Mouse (Mus musculus) layer of hippocampus, adult 2 months (tissue): Measurements from ENCODE around the gene Opa3. TPM values are rescaled to one million over a fixed set of nuclear protein-coding genes. Genes with fewer than 3 reads are reported as not detected.

Source experiments
- DNase-seq, 2 experiments: peaks; one replicate each; pipeline ENCODE4 v3.0.0; 2022; ENCODE audit warnings: low spot score in 2 of 2
- H3K27ac ChIP-seq: fragments of 200-600 bp; 2 replicates; pipeline ENCODE4 v1.8.1; 2022
- H3K4me3 ChIP-seq: fragments of 200-600 bp; 2 replicates; pipeline ENCODE4 v1.8.1; 2022; ENCODE audit warnings: mild to moderate bottlenecking
- CTCF ChIP-seq: fragments of 200-600 bp; conservative IDR thresholded peaks from 2 replicates; pipeline ENCODE4 v1.8.1; 2022; ENCODE audit warnings: antibody characterized with exemption, mild to moderate bottlenecking, moderate library complexity
- total RNA-seq, 2 experiments: library from RNA; stranded (reverse); gene quantifications; 2 replicates each; pipeline ENCODE4 v1.2.3; 2021

Opa3 gene
- total RNA-seq, 2 experiments from 2014 or later = 37.4 to 38.7 TPM

GRCm38 (mm10) chr7:19208201-19208910 lies 19.8 kb upstream of the Opa3 start:
- no peak for TF ChIP-seq CTCF
- H3K27ac ChIP-seq = no peak overlapping the region
- H3K4me3 ChIP-seq = no peak overlapping the region
- DNase-seq = no peak

DNA sequence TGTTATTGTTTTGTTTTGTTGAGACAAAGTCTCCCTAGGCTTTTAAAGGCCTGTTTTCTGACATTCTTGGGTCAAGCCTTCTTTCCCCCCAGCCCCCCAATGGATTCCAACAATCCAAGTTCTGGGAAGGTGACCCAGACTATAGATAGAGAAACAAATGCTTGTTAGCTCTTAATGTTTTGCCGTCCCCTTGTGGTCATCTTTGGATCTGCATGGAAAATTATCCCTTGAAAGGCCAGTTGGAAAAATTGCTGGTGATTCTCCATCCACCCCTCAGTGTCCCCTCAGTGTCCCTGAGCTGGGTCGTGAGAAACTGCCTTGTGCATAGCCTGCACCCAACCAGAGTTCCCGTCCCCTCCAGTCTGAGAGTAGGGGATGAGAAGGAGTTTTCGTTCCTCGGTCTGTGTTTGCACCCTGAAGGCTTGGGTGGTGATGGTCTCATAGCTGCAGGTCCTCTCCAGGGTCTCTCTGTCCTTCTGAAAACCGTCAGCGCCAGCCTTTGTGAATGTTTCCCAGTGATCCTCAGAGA lies 19.1 kb upstream of the Opa3 start:
- Histone ChIP-seq H3K27ac (no peak overlapping the region), H3K4me3 (no peak overlapping the region)
- peak in 1 of 2 experiments; percentile 61 for DNase-seq
- peak; percentile 87 for TF ChIP-seq CTCF

DNA sequence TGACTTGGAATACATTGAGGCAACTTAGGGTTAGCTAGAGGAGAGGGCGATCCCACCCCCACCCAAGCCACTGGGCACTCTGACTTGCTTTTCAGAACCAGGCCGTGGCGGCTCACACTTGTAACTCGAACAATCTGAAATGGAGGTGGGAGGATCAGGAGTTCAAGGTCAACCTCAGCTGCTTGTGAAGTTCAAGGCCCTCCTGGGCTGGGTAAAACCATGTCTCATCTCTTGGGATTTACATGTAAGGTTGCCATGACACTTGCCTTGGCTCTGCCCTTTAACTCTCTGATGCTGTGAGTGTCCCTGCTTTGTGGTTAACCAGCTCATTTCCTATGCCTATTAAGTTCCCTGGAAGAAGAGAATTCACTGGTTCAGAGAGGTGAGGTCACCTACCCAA lies 18.6 kb upstream of the Opa3 start:
- DNase-seq = no peak
- Histone ChIP-seq H3K27ac (no peak overlapping the region), H3K4me3 (no peak overlapping the region)
- TF ChIP-seq CTCF = no peak

- peak; percentile 58 for TF ChIP-seq CTCF
- DNase-seq = no peak
- H3K27ac ChIP-seq = no peak overlapping the region
- H3K4me3 ChIP-seq = no peak overlapping the region
These were observed 18.1 kb upstream of the Opa3 start for GRCm38 (mm10) chr7:19210010-19210409.

- H3K4me3 ChIP-seq = no peak overlapping the region
- no peak overlapping the region for H3K27ac ChIP-seq
- no peak for TF ChIP-seq CTCF
- no peak for DNase-seq
These were observed 17.0 kb upstream of the Opa3 start for GRCm38 (mm10) chr7:19211041-19211675.

- peak; percentile 58 for TF ChIP-seq CTCF
- peak within 1 kb of the TSS; percentile 64; the same call in 1 of the 2 replicates for H3K27ac ChIP-seq
These were observed 16.0 kb upstream of the Opa3 start, which contains the start of gene Gpr4 for GRCm38 (mm10) chr7:19211996-19212755. TSS of gene Gpr4 (plus strand) at chr7:19212538.

DNA sequence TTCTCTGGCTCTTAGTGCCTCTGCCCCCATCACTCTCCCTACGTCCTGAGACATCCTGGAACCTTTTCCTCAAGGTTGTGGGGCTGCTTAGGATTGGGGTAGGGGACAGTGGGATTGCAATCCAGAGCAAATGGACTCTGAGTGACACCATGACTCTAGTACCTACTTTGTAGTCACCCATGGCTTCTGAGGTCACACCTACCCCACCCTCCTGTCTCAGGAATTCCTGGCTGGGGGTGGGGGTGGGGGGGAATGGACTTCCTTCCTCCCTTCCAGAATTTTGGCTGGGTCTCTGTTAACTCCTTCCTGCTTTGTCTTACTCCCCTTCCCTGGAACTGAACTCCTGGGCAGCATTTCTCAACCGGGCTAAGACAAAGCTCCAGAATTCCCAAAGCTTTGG lies 14.7 kb upstream of the Opa3 start:
- DNase-seq = no peak
- no peak for TF ChIP-seq CTCF
- peak overlapping the region; percentile 28; the same call in 1 of the 2 replicates for H3K27ac ChIP-seq
- H3K4me3 ChIP-seq = peak overlapping the region; percentile 36

More at GRCm38 (mm10) chr7:19211996-19212755, 16.0 kb upstream of the Opa3 start, which contains the start of gene Gpr4:
- DNase-seq = no peak
- H3K4me3 ChIP-seq = peak within 1 kb of the TSS; percentile 57

- DNase-seq = no peak
- no peak for TF ChIP-seq CTCF
- no peak overlapping the region for H3K27ac ChIP-seq
These were observed 13.8 kb upstream of the Opa3 start for GRCm38 (mm10) chr7:19214369-19214768.

GRCm38 (mm10) chr7:19214940-19215339 lies 13.2 kb upstream of the Opa3 start:
- DNase-seq = no peak
- Histone ChIP-seq H3K4me3 (no peak overlapping the region; the same call in 1 of the 2 replicates), H3K27ac (no peak overlapping the region)
- no peak for TF ChIP-seq CTCF

More at GRCm38 (mm10) chr7:19214369-19214768, 13.8 kb upstream of the Opa3 start:
- peak overlapping the region; percentile 13 for H3K4me3 ChIP-seq

DNA sequence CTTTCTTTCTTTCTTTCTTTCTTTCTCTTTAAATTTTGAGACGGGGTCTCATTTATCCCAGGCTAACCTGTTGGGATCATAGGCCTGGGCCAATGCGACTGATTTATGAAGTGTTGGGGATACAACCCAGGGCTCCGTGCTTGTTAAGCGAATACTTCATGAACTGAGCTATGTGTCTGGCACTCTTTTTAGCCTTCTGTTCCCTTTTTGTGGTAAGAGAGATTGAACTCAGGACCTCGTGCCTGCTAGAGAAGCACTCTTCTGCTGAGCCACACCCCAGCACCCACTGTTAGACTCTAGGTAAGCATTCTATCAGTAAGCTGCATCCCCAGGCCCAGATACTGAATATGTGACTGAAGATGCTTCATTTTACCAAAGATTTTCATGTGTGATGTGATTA lies 10.6 kb upstream of the Opa3 start:
- no peak for TF ChIP-seq CTCF
- DNase-seq = no peak

DNA sequence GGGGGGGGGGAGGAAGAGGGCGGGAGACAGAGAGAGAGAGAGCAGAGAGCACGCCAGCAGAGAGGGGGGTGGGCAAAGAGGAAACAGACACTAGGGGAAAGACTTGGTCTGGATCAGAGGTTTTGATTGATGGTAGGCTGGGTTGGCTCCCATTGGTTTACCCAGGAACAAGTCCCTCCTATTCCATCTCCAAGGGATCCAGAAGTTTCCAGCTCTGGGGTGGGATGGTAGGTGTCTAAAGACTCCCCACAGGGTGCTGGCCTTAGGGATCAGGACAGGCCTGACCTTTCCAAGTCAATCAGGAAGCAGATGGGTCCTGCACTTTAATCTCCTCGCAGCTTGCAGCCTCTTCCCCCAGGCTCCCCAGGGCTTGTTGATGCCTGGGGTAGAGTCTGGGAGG lies 10.2 kb upstream of the Opa3 start:
- Histone ChIP-seq H3K4me3 (no peak overlapping the region), H3K27ac (no peak overlapping the region)
- TF ChIP-seq CTCF = no peak
- DNase-seq = no peak

More for the DNA sequence above, 10.6 kb upstream of the Opa3 start:
- no peak overlapping the region for H3K4me3 ChIP-seq
- no peak overlapping the region for H3K27ac ChIP-seq

DNA sequence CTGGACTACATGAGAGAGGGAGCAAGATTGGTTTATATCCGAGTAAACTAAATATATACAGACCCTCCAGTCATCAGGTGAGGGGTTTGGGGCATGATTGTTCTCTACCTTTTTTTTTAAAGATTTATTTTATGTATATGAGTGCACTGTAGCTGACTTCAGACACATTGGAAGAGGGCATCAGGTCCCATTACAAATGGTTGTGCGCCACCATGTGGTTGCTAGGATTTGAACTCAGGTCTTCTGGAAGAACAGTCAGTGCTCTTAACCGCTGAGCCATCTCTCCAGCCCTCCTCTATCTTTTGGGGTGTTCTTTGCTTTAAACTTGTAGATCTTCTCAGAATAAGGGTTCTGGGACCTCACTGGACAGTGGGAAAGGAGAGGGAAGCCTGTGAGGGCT lies 8.1 kb upstream of the Opa3 start:
- Histone ChIP-seq H3K4me3 (no peak overlapping the region), H3K27ac (no peak overlapping the region)
- no peak for DNase-seq
- TF ChIP-seq CTCF = 0 out of 2 replicates have a peak, but pooled peaks have one; percentile 22

- Histone ChIP-seq H3K4me3 (no peak overlapping the region), H3K27ac (no peak overlapping the region)
- no peak for TF ChIP-seq CTCF
- no peak for DNase-seq
These were observed 5.9 kb upstream of the Opa3 start for GRCm38 (mm10) chr7:19222189-19222588.
